Mouse (Mus musculus): ENCODE data around the gene Pgls. TPM values are rescaled to one million over a fixed set of nuclear protein-coding genes. Genes with fewer than 3 reads are reported as not detected.

Gene Pgls
- polyA plus RNA-seq, 1 experiment from 2014 or later: 189 TPM

GRCm38 (mm10) chr8:71558071-71558957 is 33.7 kb upstream of the Pgls start, which contains the start of gene Tmem221:
Tmem221 (minus strand) TSS chr8:71558871.
- ATAC-seq: no peak
- Histone ChIP-seq H3K4me1 (replicated peaks; ENCODE audit: control insufficient read depth, insufficient read depth, low read length) (peaks cover 13% of the 10 kb centered on the region), H3K36me3 (ENCODE audit: control insufficient read depth, insufficient read depth) (no peaks in the 10 kb centered on the region), H3K9me3 (ENCODE audit: control insufficient read depth, low read length) (no peaks in the 10 kb centered on the region), H3K27me3 (replicated peaks; ENCODE audit: control insufficient read depth, insufficient read depth, low read length) (peaks cover 67% of the 10 kb centered on the region), H3K4me3 (replicated peaks; ENCODE audit: low read length) (peak within 1 kb of the TSS; percentile 28), H3K9ac (replicated peaks; ENCODE audit: low read depth, low read length) (no peak within 1 kb of the TSS), H3K4me2 (ENCODE audit: low read length) (peak within 1 kb of the TSS; percentile 41), H3K27ac (ENCODE audit: low read length) (no peak within 1 kb of the TSS)
- 5% methylated on average over 70 of the region's 70 CpGs for WGBS

DNA sequence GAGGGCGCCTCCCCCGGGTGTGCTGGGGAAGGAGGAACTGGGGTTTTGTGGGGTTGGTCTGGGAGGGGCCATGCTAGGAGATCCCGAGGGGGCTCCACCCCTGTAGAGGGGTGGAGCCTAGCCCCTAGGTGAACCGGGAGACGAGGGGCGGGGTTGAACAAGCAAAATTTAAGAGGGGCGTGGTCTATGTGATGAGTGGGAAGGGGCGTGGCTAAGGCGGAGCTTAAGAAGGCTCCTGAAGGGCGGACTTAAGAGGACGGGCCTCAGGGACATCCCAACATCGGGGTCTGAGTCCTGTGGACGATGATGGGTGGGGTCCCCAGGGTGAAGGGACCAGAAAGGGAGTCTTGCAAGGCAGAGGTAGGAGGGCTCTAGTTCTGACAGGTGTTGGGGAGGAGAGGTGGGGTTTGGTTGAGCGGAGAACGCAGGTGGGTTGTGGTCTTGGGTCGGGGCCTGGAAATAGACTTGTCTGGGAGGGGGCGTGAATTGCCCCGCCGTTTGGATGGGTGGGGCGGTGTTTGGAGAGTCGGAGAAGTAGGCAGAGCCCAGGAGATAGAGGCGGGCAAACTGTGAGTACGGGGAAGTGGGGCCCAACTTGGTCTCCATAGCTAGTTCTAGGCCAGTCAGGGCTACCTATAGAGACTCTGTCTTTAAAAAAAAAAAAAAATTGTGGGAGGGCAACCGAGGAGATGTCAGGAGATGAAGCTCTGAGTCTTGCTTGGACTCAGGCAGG is 32.9 kb upstream of the Pgls start:
- ATAC-seq: 0 out of 2 replicates have a peak, but pooled peaks have one; percentile 16
- H3K9me3 ChIP-seq (ENCODE audit: control insufficient read depth, low read length): no peaks in the 10 kb centered on the region
- H3K4me3 ChIP-seq (replicated peaks; ENCODE audit: low read length): peak overlapping the region; percentile 28
- H3K27ac ChIP-seq (ENCODE audit: low read length): no peak overlapping the region
- no peak overlapping the region for H3K9ac ChIP-seq (replicated peaks; ENCODE audit: low read depth, low read length)
- H3K36me3 ChIP-seq (ENCODE audit: control insufficient read depth, insufficient read depth): no peaks in the 10 kb centered on the region
- H3K27me3 ChIP-seq (replicated peaks; ENCODE audit: control insufficient read depth, insufficient read depth, low read length): peaks cover 67% of the 10 kb centered on the region
- peaks cover 13% of the 10 kb centered on the region for H3K4me1 ChIP-seq (replicated peaks; ENCODE audit: control insufficient read depth, insufficient read depth, low read length)
- peak overlapping the region; percentile 41 for H3K4me2 ChIP-seq (ENCODE audit: low read length)
- 3% methylated on average over 24 of the region's 24 CpGs for WGBS

GRCm38 (mm10) chr8:71560071-71560470 is 31.9 kb upstream of the Pgls start:
- Histone ChIP-seq H3K4me3 (replicated peaks; ENCODE audit: low read length) (no peak overlapping the region), H3K27me3 (replicated peaks; ENCODE audit: control insufficient read depth, insufficient read depth, low read length) (peaks cover 67% of the 10 kb centered on the region), H3K4me1 (replicated peaks; ENCODE audit: control insufficient read depth, insufficient read depth, low read length) (peaks cover 13% of the 10 kb centered on the region), H3K4me2 (ENCODE audit: low read length) (no peak overlapping the region), H3K9ac (replicated peaks; ENCODE audit: low read depth, low read length) (no peak overlapping the region), H3K27ac (ENCODE audit: low read length) (no peak overlapping the region), H3K9me3 (ENCODE audit: control insufficient read depth, low read length) (no peaks in the 10 kb centered on the region), H3K36me3 (ENCODE audit: control insufficient read depth, insufficient read depth) (no peaks in the 10 kb centered on the region)
- ATAC-seq: no peak
- WGBS: 74% methylated on average over 3 of the region's 3 CpGs

DNA sequence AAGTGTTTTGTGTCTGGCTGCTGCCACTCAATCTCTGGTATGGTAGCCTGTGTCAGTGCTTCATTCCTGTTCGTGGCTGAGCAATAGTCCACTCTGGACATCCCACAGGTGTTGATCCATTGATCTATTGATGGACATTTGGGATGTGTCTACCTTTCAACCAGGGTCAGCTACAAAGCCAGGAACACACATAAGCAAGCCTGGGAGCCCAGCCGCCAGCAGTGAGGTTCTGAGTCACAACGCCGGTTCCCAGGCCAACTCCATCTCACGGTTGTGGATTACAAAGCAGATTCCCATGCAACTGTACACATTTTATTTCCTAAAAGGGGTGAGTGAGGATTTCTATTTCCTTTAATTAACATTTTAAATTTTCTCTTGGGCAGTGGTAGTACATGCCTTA is 31.2 kb upstream of the Pgls start:
- H3K4me2 ChIP-seq (ENCODE audit: low read length): no peak overlapping the region
- WGBS: 80% methylated on average over 5 of the region's 5 CpGs
- no peak overlapping the region for H3K27ac ChIP-seq (ENCODE audit: low read length)
- peaks cover 65% of the 10 kb centered on the region for H3K27me3 ChIP-seq (replicated peaks; ENCODE audit: control insufficient read depth, insufficient read depth, low read length)
- H3K9ac ChIP-seq (replicated peaks; ENCODE audit: low read depth, low read length): no peak overlapping the region
- H3K36me3 ChIP-seq (ENCODE audit: control insufficient read depth, insufficient read depth): no peaks in the 10 kb centered on the region
- ATAC-seq: no peak
- no peak overlapping the region for H3K4me3 ChIP-seq (replicated peaks; ENCODE audit: low read length)
- no peaks in the 10 kb centered on the region for H3K9me3 ChIP-seq (ENCODE audit: control insufficient read depth, low read length)
- peaks cover 13% of the 10 kb centered on the region for H3K4me1 ChIP-seq (replicated peaks; ENCODE audit: control insufficient read depth, insufficient read depth, low read length)

GRCm38 (mm10) chr8:71561401-71561800 is 30.6 kb upstream of the Pgls start:
- Histone ChIP-seq H3K4me1 (replicated peaks; ENCODE audit: control insufficient read depth, insufficient read depth, low read length) (peaks cover 13% of the 10 kb centered on the region), H3K27me3 (replicated peaks; ENCODE audit: control insufficient read depth, insufficient read depth, low read length) (peaks cover 59% of the 10 kb centered on the region), H3K4me2 (ENCODE audit: low read length) (no peak overlapping the region), H3K9ac (replicated peaks; ENCODE audit: low read depth, low read length) (no peak overlapping the region), H3K4me3 (replicated peaks; ENCODE audit: low read length) (no peak overlapping the region), H3K9me3 (ENCODE audit: control insufficient read depth, low read length) (no peaks in the 10 kb centered on the region), H3K27ac (ENCODE audit: low read length) (no peak overlapping the region), H3K36me3 (ENCODE audit: control insufficient read depth, insufficient read depth) (no peaks in the 10 kb centered on the region)
- peak; percentile 46 for ATAC-seq
- WGBS: 3% methylated on average over 15 of the region's 15 CpGs

GRCm38 (mm10) chr8:71562751-71563150 is 29.2 kb upstream of the Pgls start:
- Histone ChIP-seq H3K9ac (replicated peaks; ENCODE audit: low read depth, low read length) (no peak overlapping the region; the same call in 1 of the 2 replicates), H3K9me3 (ENCODE audit: control insufficient read depth, low read length) (no peaks in the 10 kb centered on the region), H3K4me1 (replicated peaks; ENCODE audit: control insufficient read depth, insufficient read depth, low read length) (peaks cover 13% of the 10 kb centered on the region), H3K27ac (ENCODE audit: low read length) (no peak overlapping the region), H3K4me2 (ENCODE audit: low read length) (peak overlapping the region; percentile 46), H3K4me3 (replicated peaks; ENCODE audit: low read length) (peak overlapping the region; percentile 26), H3K27me3 (replicated peaks; ENCODE audit: control insufficient read depth, insufficient read depth, low read length) (peaks cover 46% of the 10 kb centered on the region), H3K36me3 (ENCODE audit: control insufficient read depth, insufficient read depth) (no peaks in the 10 kb centered on the region)
- peak; percentile 46 for ATAC-seq
- under 1% methylated on average over 33 of the region's 33 CpGs for WGBS

- no peak for ATAC-seq
- Histone ChIP-seq H3K4me2 (ENCODE audit: low read length) (no peak overlapping the region), H3K27me3 (replicated peaks; ENCODE audit: control insufficient read depth, insufficient read depth, low read length) (peaks cover 34% of the 10 kb centered on the region), H3K4me1 (replicated peaks; ENCODE audit: control insufficient read depth, insufficient read depth, low read length) (peaks cover 12% of the 10 kb centered on the region), H3K9me3 (ENCODE audit: control insufficient read depth, low read length) (no peaks in the 10 kb centered on the region), H3K9ac (replicated peaks; ENCODE audit: low read depth, low read length) (no peak overlapping the region), H3K36me3 (ENCODE audit: control insufficient read depth, insufficient read depth) (no peaks in the 10 kb centered on the region), H3K4me3 (replicated peaks; ENCODE audit: low read length) (no peak overlapping the region), H3K27ac (ENCODE audit: low read length) (no peak overlapping the region)
- WGBS: 94% methylated on average over 4 of the region's 4 CpGs
Measured at GRCm38 (mm10) chr8:71563992-71564391, 28.0 kb upstream of the Pgls start.

DNA sequence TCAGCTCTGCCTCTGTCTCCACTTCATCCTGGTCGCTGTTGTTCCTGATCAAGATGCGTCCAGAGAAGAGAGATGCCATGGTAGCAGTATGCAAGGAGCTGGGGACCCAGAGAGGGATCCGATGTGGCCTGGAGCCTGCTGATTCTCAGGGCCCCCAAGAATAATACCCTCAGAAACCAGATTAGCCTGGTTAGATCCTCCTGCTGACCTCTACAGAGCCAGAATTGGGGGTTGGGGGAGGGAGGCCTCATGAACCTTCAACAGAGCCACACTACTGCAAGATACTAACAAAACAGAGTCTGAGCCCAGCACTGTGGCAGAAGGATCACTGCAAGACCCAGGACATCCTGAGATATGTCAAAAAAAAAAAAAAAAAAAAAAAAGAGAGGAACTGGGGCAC is 25.5 kb upstream of the Pgls start, which contains the start of gene Nxnl1:
Nxnl1 (minus strand) TSS at position 101 of the 400 bp plus-strand sequence.
- ATAC-seq: no peak

GRCm38 (mm10) chr8:71567587-71567986 is 24.4 kb upstream of the Pgls start:
- Histone ChIP-seq H3K4me1 (replicated peaks; ENCODE audit: control insufficient read depth, insufficient read depth, low read length) (peaks cover 28% of the 10 kb centered on the region), H3K27me3 (replicated peaks; ENCODE audit: control insufficient read depth, insufficient read depth, low read length) (peaks cover 3% of the 10 kb centered on the region; the same call in 1 of the 2 replicates), H3K9me3 (ENCODE audit: control insufficient read depth, low read length) (no peaks in the 10 kb centered on the region), H3K27ac (ENCODE audit: low read length) (no peak overlapping the region), H3K4me3 (replicated peaks; ENCODE audit: low read length) (no peak overlapping the region), H3K36me3 (ENCODE audit: control insufficient read depth, insufficient read depth) (no peaks in the 10 kb centered on the region), H3K9ac (replicated peaks; ENCODE audit: low read depth, low read length) (no peak overlapping the region), H3K4me2 (ENCODE audit: low read length) (no peak overlapping the region)
- ATAC-seq: no peak
- 81% methylated on average over 7 of the region's 7 CpGs for WGBS

More for the DNA sequence above, 25.5 kb upstream of the Pgls start, which contains the start of gene Nxnl1:
- H3K4me3 ChIP-seq (replicated peaks; ENCODE audit: low read length): no peak within 1 kb of the TSS
- peaks cover 14% of the 10 kb centered on the region for H3K27me3 ChIP-seq (replicated peaks; ENCODE audit: control insufficient read depth, insufficient read depth, low read length)
- H3K9ac ChIP-seq (replicated peaks; ENCODE audit: low read depth, low read length): no peak within 1 kb of the TSS
- 49% methylated on average over 3 of the region's 3 CpGs for WGBS
- no peaks in the 10 kb centered on the region for H3K36me3 ChIP-seq (ENCODE audit: control insufficient read depth, insufficient read depth)
- no peak within 1 kb of the TSS for H3K27ac ChIP-seq (ENCODE audit: low read length)
- peaks cover 21% of the 10 kb centered on the region for H3K4me1 ChIP-seq (replicated peaks; ENCODE audit: control insufficient read depth, insufficient read depth, low read length)
- no peak within 1 kb of the TSS for H3K4me2 ChIP-seq (ENCODE audit: low read length)
- H3K9me3 ChIP-seq (ENCODE audit: control insufficient read depth, low read length): no peaks in the 10 kb centered on the region
